Mouse (Mus musculus) stomach, postnatal 0 days (tissue): ENCODE data around the gene Nxph4.

Source experiments
- CTCF ChIP-seq: IDR thresholded peaks from 2 replicates; pipeline ENCODE4 v1.5.1; 2016; ENCODE audit warnings: antibody characterized with exemption, low read depth, mild to moderate bottlenecking, moderate library complexity
- EP300 ChIP-seq: optimal IDR thresholded peaks from 2 replicates; pipeline ENCODE3; 2016; ENCODE audit warnings: antibody characterized with exemption

- no peak for TF ChIP-seq CTCF
- no peak for TF ChIP-seq EP300
Measured at GRCm38 (mm10) chr10:127541510-127541909, 7.2 kb upstream of the Nxph4 start.
